In the genomic region with DNA sequence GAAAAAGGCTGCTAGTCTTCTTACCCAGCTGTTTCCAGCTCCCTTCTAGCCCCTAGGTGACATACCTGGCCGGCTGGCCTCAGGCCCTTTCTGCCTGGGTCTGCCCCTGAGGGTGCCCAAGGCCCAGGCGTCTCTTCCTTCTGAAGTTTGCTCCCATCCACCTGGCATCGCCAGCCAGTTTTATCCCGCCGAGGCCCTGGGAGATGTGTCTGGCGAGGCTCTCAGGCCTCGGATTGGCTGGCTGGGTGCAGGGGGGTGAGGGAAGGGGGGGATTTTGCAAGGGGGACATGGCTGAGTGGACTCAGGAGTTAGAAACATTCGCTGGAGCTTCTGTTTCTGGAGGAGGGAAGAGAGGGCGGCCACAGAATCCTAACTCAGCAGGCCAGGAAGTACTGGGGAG, we compare ENCODE assay signal across 10 mouse cellular contexts. TPM values are rescaled to one million over a fixed set of nuclear protein-coding genes. Genes with fewer than 3 reads are reported as not detected.
DNase-seq lines count a peak whose midpoint lies in the region; ATAC-seq lines count a peak whose summit lies in the region.
"Had no signal": no experiment of that assay in that cellular context is flagged by ENCODE, and none has a peak within 500 bp of the region (broad histone marks: within the 10 kb centered on the region; RNA-seq: fewer than 3 reads in every experiment).

A gene (minus strand): TSS at position 180 of the 400 bp plus-strand sequence.

- H3K4me1 ChIP-seq in hindbrain, embryonic 12.5 days, result peaks cover 17% of the 10 kb centered on the region; the same call in 1 of the 2 replicates
- peaks cover 13% of the 10 kb centered on the region for H3K4me1 ChIP-seq in limb, embryonic 10.5 days

- H3K36me3 ChIP-seq in hindbrain, embryonic 12.5 days, result no peaks in the 10 kb centered on the region
- H3K36me3 ChIP-seq in limb, embryonic 10.5 days, result no peaks in the 10 kb centered on the region

- peak within 1 kb of the TSS; percentile 51 for H3K4me2 ChIP-seq in hindbrain, embryonic 12.5 days (replicated peaks)

- peak within 1 kb of the TSS; percentile 39 for H3K4me3 ChIP-seq in hindbrain, embryonic 12.5 days
- H3K4me3 ChIP-seq in limb, embryonic 10.5 days, result peak within 1 kb of the TSS; percentile 41
- H3K4me3 ChIP-seq: myocyte had no signal

- ATAC-seq in hindbrain, embryonic 12.5 days (ENCODE audit: low FRiP score), result peak; percentile 46

- no peaks in the 10 kb centered on the region for H3K9me3 ChIP-seq in hindbrain, embryonic 12.5 days (replicated peaks)
- H3K9me3 ChIP-seq in limb, embryonic 10.5 days (replicated peaks), result no peaks in the 10 kb centered on the region

- 20% methylated on average over 9 of the region's 9 CpGs for WGBS in hindbrain, embryonic 12.5 days
- 10% methylated on average over 9 of the region's 9 CpGs for WGBS in limb, embryonic 10.5 days

- peak within 1 kb of the TSS; percentile 66 for H3K9ac ChIP-seq in hindbrain, embryonic 12.5 days
- H3K9ac ChIP-seq: liver, embryonic 14.5 days had no signal

- H3K27me3 ChIP-seq in hindbrain, embryonic 12.5 days, result peaks cover 73% of the 10 kb centered on the region
- H3K27me3 ChIP-seq in limb, embryonic 10.5 days (ENCODE audit: low read depth, poor library complexity, severe bottlenecking), result peaks cover 91% of the 10 kb centered on the region

- H3K27ac ChIP-seq in hindbrain, embryonic 12.5 days, result peak within 1 kb of the TSS; percentile 58
- no peak within 1 kb of the TSS for H3K27ac ChIP-seq in limb, embryonic 10.5 days
- H3K27ac ChIP-seq: liver, embryonic 14.5 days had no signal

- DNase-seq in testis, postnatal 14 days (ENCODE audit: low spot score), result peak; percentile 22
- DNase-seq in testis, postnatal 10 days (ENCODE audit: low spot score), result no peak
- no peak for DNase-seq in limb, embryonic 10.5 days (ENCODE audit: low spot score)
- DNase-seq in frontal cortex, postnatal 10 days (ENCODE audit: low spot score in 2 of 2), result no peak
- no peak for DNase-seq in B cell, adult 2 months
- DNase-seq in adrenal gland, postnatal 25 days, result no peak

RNA-seq across cellular contexts. Expression of the gene that starts here (rescaled TPM):
- polyA plus RNA-seq in hindbrain, embryonic 12.5 days (2016; fragmentation: Nextera tagmentation; extraction: Ambion mirVana), result 27.1 and 39.0 TPM in 2 replicates
- polyA plus RNA-seq in limb, embryonic 10.5 days (2016; fragmentation: Nextera tagmentation; extraction: Ambion mirVana), result 0.39 and 0.72 TPM in 2 replicates
- not detected in 2 replicates for total RNA-seq in adrenal gland, postnatal 25 days (2021)
- total RNA-seq: hematopoietic stem cell, adult 5-6 weeks had no signal
- polyA plus RNA-seq: myocyte had no signal

Comparison
In these comparisons a context has a peak if more than half of its experiments do, and no peak if none do; other contexts are left out.
1. RNA of the gene that starts here (polyA plus RNA-seq): 27.1 to 39.0 TPM in hindbrain, embryonic 12.5 days; 0.39 to 0.72 TPM in limb, embryonic 10.5 days; every median in the first group is over 10 times any median in the second.